Mouse (Mus musculus) limb, embryonic 14.5 days (tissue): Measurements from ENCODE around the gene Ifnl3. TPM values are rescaled to one million over a fixed set of nuclear protein-coding genes. Genes with fewer than 3 reads are reported as not detected.

ENCODE experiments used
- ATAC-seq: fragments of 200-750 bp; cut with Nextera tagmentation; 2 replicates; pipeline ENCODE4 v1.8.0; 2017; ENCODE audit warnings: low read depth, moderate number of reproducible peaks, moderate TSS enrichment; ENCODE audit not compliant: low FRiP score
- DNase-seq: peaks from one replicate; pipeline ENCODE4 v3.0.0-alpha.2; 2015; ENCODE audit warnings: low spot score
- H3K27ac ChIP-seq: fragments of 300-500 bp; sonication (generic); replicated peaks from 2 replicates; pipeline ENCODE4 v1.5.1; 2014; ENCODE audit warnings: low read depth, mild to moderate bottlenecking, low read length, moderate library complexity, mixed read lengths
- H3K27me3 ChIP-seq: fragments of 300-500 bp; sonication (generic); 2 replicates; pipeline ENCODE4 v1.6.1; 2014; ENCODE audit warnings: low read length, mixed read lengths; ENCODE audit not compliant: control insufficient read depth, insufficient read depth
- H3K36me3 ChIP-seq: fragments of 300-500 bp; sonication (generic); 2 replicates; pipeline ENCODE4 v1.6.1; 2014; ENCODE audit warnings: mild to moderate bottlenecking, low read length, moderate library complexity, mixed read lengths; ENCODE audit not compliant: control insufficient read depth, insufficient read depth
- H3K4me1 ChIP-seq: fragments of 300-500 bp; sonication (generic); 2 replicates; pipeline ENCODE4 v1.6.1; 2014; ENCODE audit warnings: antibody characterized with exemption, low read length, mixed read lengths; ENCODE audit not compliant: control insufficient read depth, insufficient read depth
- H3K4me2 ChIP-seq: fragments of 300-500 bp; sonication (generic); replicated peaks from 2 replicates; pipeline ENCODE4 v1.6.1; 2014; ENCODE audit warnings: low read depth, mild to moderate bottlenecking, low read length, moderate library complexity; ENCODE audit not compliant: severe bottlenecking
- H3K4me3 ChIP-seq: fragments of 300-500 bp; sonication (generic); replicated peaks from 2 replicates; pipeline ENCODE4 v1.5.1; 2014; ENCODE audit warnings: low read length
- H3K9ac ChIP-seq: fragments of 300-500 bp; sonication (generic); 2 replicates; pipeline ENCODE4 v1.6.1; 2014; ENCODE audit warnings: mild to moderate bottlenecking, low read depth, low read length, moderate library complexity; ENCODE audit not compliant: severe bottlenecking
- H3K9me3 ChIP-seq: fragments of 300-500 bp; sonication (generic); 2 replicates; pipeline ENCODE4 v1.6.1; 2016; ENCODE audit warnings: low read length; ENCODE audit not compliant: control insufficient read depth
- POLR2A ChIP-seq: fragments of 200-500 bp; IDR thresholded peaks from 2 replicates; pipeline ENCODE4 v1.8.0; 2012; ENCODE audit warnings: inconsistent platforms, mild to moderate bottlenecking, moderate library complexity, borderline replicate concordance; ENCODE audit not compliant: insufficient read depth, insufficient read length; ENCODE audit errors: extremely low read depth
- WGBS: fragments of 180-500 bp; shearing (Covaris S2); extraction: QIAGEN DNeasy Blood & Tissue Kit; methylation state at CpG from one replicate; pipeline ENCODE4 v1.1.7; 2014; 5-methylcytosine and 5-hydroxymethylcytosine counted together
- polyA plus RNA-seq, 2 experiments: library from polyadenylated mRNA; depleted of rRNA in 1 of 2; stranded (reverse) in 1 of 2; unstranded in 1 of 2; fragments of >200 nt; fragmentation: Nextera tagmentation in 1 of 2; extraction: Ambion mirVana in 1 of 2; gene quantifications; 2 replicates each; pipeline versions ENCODE4 v1.2.1 to v1.2.3; 2012 to 2014

The Ifnl3 gene
- polyA plus RNA-seq, 2 experiments = not detected

DNA sequence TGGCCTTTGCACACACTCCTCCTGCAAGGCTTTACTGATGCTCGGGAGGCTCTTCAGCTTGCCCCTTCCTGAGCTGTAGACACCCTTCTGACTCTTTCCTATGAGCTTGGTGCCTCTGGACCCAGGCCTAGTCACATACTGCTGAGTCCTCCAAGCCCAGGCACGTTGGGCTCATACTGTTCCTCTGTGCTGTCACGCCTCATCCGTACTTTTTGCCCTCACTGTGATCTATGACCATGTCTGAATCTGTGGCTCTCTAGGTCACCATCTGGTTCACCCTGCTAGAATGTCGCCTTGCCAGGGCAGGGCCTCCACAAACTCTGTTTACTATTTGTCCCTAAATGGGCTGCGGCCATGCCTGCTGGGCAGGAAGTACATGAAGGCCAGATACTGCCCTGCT lies 30.4 kb downstream of the Ifnl3 start:
- Histone ChIP-seq H3K27me3 (0 out of 2 replicates have a peak, but pooled peaks cover 2% of the 10 kb centered on the region), H3K4me3 (no peak overlapping the region), H3K9me3 (no peaks in the 10 kb centered on the region), H3K27ac (no peak overlapping the region), H3K4me1 (no peaks in the 10 kb centered on the region), H3K36me3 (0 out of 2 replicates have a peak, but pooled peaks cover 4% of the 10 kb centered on the region), H3K4me2 (no peak overlapping the region), H3K9ac (no peak overlapping the region)
- 93% methylated on average over 6 of the region's 6 CpGs for WGBS
- TF ChIP-seq POLR2A = no peak
- no peak for ATAC-seq
- no peak for DNase-seq

DNA sequence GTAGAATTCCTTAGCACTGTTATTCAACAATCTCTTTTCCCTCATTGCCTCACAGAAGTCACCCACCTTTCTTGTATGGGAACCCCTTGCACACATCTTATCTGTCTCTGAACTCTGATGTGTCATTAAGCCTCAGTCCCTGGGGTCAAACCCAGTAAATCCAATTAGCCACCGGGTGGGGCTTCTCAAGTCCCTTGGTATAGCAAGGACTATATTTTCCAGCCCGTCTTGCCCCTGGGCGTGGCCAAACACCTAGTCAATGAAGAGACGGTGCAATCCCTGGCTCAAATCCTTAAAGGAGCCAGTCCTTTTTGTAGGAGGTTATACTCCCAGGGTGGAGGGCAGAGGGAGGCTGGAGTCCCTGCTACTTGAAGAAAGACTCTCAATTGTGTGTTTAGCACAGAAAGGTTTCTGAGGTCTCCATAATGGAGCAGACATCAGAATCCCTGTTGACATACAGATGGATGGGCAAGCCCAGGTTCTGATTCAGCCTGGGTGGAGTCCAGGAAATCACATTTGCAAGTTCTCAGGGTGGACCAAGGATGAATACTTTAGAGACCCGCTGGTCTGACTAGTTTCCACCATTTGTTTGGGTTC lies 33.4 kb downstream of the Ifnl3 start:
- Histone ChIP-seq H3K9me3 (no peaks in the 10 kb centered on the region), H3K27ac (no peak overlapping the region), H3K4me2 (no peak overlapping the region), H3K27me3 (no peaks in the 10 kb centered on the region), H3K9ac (no peak overlapping the region), H3K4me1 (peaks cover 2% of the 10 kb centered on the region; the same call in 1 of the 2 replicates), H3K36me3 (peaks cover 30% of the 10 kb centered on the region), H3K4me3 (no peak overlapping the region)
- no peak for TF ChIP-seq POLR2A
- DNase-seq = no peak
- ATAC-seq = no peak
- 14% methylated on average over 5 of the region's 5 CpGs for WGBS

DNA sequence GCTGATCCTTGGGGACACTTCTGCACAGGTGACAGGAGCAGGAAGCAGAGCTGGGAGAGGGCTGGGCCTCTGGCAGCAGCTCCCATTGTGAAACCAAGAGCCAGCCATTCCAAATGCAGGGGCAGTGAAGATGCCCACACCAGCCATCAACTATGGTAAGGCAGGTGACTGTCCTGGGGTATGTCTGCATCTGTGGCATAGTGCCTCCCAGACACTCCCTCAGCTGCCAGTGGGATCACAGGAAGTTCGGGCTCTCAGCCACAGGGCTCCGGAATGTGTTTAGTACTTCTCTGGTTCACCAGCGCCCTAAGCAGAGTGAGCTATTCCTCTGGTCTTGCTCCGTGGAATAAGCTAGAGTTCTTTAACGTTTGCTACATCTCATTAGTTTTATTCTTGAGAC lies 34.4 kb downstream of the Ifnl3 start:
- TF ChIP-seq POLR2A = no peak
- H3K4me3 ChIP-seq = no peak overlapping the region
- peaks cover 2% of the 10 kb centered on the region; the same call in 1 of the 2 replicates for H3K4me1 ChIP-seq
- no peak for ATAC-seq
- no peaks in the 10 kb centered on the region for H3K27me3 ChIP-seq
- no peak for DNase-seq
- H3K27ac ChIP-seq = no peak overlapping the region
- peaks cover 34% of the 10 kb centered on the region for H3K36me3 ChIP-seq
- H3K9me3 ChIP-seq = no peaks in the 10 kb centered on the region
- WGBS = 71% methylated on average over 5 of the region's 5 CpGs
- no peak overlapping the region for H3K4me2 ChIP-seq
- H3K9ac ChIP-seq = no peak overlapping the region

DNA sequence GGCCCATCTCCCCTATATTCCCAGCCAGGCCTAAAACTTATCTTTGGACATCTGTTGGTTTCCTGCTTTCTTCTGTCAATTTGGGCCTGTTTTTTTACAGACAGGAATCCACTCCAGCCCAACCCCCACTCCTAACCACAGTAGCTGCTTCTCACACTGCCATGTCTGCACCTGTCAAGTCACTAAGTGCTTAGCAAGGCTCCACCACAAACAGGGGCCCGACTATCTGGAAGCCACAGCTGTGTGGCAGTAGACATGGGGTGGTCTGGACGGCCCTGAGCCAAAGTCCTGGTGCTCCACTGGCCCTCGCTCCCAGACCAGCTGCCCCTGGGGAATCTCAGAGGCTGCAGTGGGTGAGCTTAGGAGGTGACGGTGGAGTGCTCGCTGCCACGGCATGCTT lies 35.1 kb downstream of the Ifnl3 start:
- ATAC-seq (peak; percentile 68), DNase-seq (peak; percentile 42)
- Histone ChIP-seq H3K9ac (no peak overlapping the region), H3K27ac (no peak overlapping the region), H3K36me3 (peaks cover 40% of the 10 kb centered on the region), H3K4me1 (peaks cover 2% of the 10 kb centered on the region; the same call in 1 of the 2 replicates), H3K4me3 (no peak overlapping the region), H3K27me3 (no peaks in the 10 kb centered on the region), H3K9me3 (no peaks in the 10 kb centered on the region), H3K4me2 (no peak overlapping the region)
- WGBS = 70% methylated on average over 6 of the region's 6 CpGs
- TF ChIP-seq POLR2A = no peak

DNA sequence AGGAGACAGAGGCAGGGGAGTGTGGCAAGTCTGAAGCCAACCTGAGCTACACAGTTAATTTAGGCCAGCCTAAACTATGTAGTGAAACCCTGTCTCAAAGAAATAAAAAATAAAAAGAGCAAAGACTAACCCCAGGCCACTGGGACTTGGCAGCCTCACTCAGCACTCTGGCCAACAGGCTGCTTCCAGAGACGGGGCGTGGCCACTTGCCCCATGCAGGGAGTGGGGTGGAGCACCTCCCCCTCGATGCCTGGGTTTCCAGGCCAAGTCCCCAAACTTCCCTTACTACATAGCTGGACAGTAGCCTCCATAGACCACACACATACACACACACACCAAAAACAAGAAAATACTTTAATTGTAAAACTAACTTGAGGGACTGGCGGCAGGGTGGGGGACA lies 35.9 kb downstream of the Ifnl3 start:
- ATAC-seq (peak; percentile 42), DNase-seq (no peak)
- H3K4me1 ChIP-seq = peaks cover 2% of the 10 kb centered on the region; the same call in 1 of the 2 replicates
- H3K27me3 ChIP-seq = no peaks in the 10 kb centered on the region
- no peak overlapping the region for H3K9ac ChIP-seq
- H3K27ac ChIP-seq = no peak overlapping the region
- WGBS = 59% methylated on average over 4 of the region's 4 CpGs
- no peaks in the 10 kb centered on the region for H3K9me3 ChIP-seq
- no peak overlapping the region for H3K4me3 ChIP-seq
- H3K4me2 ChIP-seq = no peak overlapping the region
- H3K36me3 ChIP-seq = peaks cover 47% of the 10 kb centered on the region
- TF ChIP-seq POLR2A = no peak
